Mouse (Mus musculus) erythroblast, embryonic 14.5 days (primary cell): Measurements from ENCODE around the gene Rce1. TPM values are rescaled to one million over a fixed set of nuclear protein-coding genes. Genes with fewer than 3 reads are reported as not detected.
A peak's percentile ranks its signal among the peaks of the same experiment; 100 is the strongest.

Experiments
- H3K27me3 ChIP-seq: 2 replicates; pipeline ENCODE4 v1.6.1; 2012; ENCODE audit warnings: inconsistent platforms; ENCODE audit not compliant: control insufficient read depth
- H3K36me3 ChIP-seq: 2 replicates; pipeline ENCODE4 v1.6.1; 2012; ENCODE audit warnings: mild to moderate bottlenecking, inconsistent platforms; ENCODE audit not compliant: control insufficient read depth
- H3K4me1 ChIP-seq: 2 replicates; pipeline ENCODE4 v1.6.1; 2012; ENCODE audit warnings: inconsistent platforms; ENCODE audit not compliant: control insufficient read depth
- H3K4me3 ChIP-seq: replicated peaks from 2 replicates; pipeline ENCODE3; 2012; ENCODE audit warnings: moderate library complexity, mild to moderate bottlenecking, inconsistent platforms
- H3K9me3 ChIP-seq: 2 replicates; pipeline ENCODE4 v1.6.1; 2012; ENCODE audit warnings: low read length, inconsistent platforms, mixed read lengths; ENCODE audit not compliant: control insufficient read depth
- GATA1 ChIP-seq: IDR thresholded peaks from 2 replicates; pipeline ENCODE4 v1.6.1; 2012; ENCODE audit warnings: low read length, inconsistent platforms, mixed read lengths
- TAL1 ChIP-seq: IDR thresholded peaks from 3 replicates; pipeline ENCODE4 v1.6.1; 2012; ENCODE audit warnings: low read length, inconsistent platforms, mixed read lengths
- polyA plus RNA-seq: library from polyadenylated mRNA; stranded (reverse); fragments of >175 nt; gene quantifications from 2 replicates; pipeline ENCODE4 v1.2.3, GENCODE M21; 2012

Gene Rce1
- polyA plus RNA-seq, 1 experiment, result 2.8 TPM

- Histone ChIP-seq H3K9me3 (no peaks in the 10 kb centered on the region), H3K36me3 (peaks cover 72% of the 10 kb centered on the region), H3K27me3 (peaks cover 41% of the 10 kb centered on the region), H3K4me1 (peaks cover 35% of the 10 kb centered on the region), H3K4me3 (peak within 1 kb of the TSS; percentile 67)
- TF ChIP-seq TAL1, result no peak
- no peak for TF ChIP-seq GATA1
These were observed 10.0 kb downstream of the Rce1 start, which contains the start of gene Lrfn4 for GRCm38 (mm10) chr19:4615151-4616093. Gene Lrfn4, minus strand, starts transcription at chr19:4615667.

DNA sequence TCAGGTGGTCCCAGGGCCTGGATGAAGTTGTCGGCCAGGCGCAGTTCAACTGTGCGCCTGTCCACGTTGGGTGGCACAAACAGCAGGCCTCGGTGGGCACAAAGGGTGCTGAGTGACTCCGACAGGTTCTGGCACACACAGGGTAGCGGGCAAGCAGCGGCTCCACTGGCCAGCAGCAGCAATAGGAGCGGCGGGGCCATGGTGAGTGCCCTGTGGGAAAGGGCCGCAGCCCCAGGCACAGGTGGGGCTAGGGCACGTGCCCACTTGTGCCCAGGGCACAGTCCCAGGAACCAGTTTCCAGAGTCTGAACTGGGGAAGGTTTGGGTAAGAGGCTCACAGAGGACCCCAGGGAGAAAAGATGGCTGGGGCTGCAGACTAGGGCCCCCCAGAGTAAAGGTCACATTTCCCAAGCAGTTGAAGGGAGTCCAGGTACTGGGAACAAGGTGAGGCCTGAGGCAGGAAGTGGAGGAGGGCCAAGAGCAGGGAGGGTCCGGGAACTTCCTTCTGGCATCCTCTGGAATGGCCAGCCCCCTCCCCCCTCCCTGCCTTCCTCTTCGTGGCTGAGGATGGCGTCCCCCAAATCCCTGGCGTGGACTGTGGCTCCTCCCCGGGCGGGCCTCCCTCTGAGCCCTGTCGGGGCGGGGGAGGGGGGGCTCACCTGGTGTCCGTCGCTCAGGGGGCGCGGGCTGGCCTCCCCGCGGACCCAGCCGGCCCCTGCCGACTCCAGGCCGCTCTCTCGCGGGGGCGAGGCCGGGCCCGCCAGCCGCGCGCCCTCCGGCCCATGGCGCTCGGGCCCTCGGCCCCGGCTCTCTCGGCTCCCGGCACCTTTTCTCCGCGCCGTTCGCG, 10.9 kb downstream of the Rce1 start:
- Histone ChIP-seq H3K9me3 (no peaks in the 10 kb centered on the region), H3K4me1 (peaks cover 35% of the 10 kb centered on the region), H3K36me3 (peaks cover 72% of the 10 kb centered on the region), H3K27me3 (peaks cover 41% of the 10 kb centered on the region), H3K4me3 (peak overlapping the region; percentile 67)
- no peak for TF ChIP-seq TAL1
- TF ChIP-seq GATA1, result no peak

DNA sequence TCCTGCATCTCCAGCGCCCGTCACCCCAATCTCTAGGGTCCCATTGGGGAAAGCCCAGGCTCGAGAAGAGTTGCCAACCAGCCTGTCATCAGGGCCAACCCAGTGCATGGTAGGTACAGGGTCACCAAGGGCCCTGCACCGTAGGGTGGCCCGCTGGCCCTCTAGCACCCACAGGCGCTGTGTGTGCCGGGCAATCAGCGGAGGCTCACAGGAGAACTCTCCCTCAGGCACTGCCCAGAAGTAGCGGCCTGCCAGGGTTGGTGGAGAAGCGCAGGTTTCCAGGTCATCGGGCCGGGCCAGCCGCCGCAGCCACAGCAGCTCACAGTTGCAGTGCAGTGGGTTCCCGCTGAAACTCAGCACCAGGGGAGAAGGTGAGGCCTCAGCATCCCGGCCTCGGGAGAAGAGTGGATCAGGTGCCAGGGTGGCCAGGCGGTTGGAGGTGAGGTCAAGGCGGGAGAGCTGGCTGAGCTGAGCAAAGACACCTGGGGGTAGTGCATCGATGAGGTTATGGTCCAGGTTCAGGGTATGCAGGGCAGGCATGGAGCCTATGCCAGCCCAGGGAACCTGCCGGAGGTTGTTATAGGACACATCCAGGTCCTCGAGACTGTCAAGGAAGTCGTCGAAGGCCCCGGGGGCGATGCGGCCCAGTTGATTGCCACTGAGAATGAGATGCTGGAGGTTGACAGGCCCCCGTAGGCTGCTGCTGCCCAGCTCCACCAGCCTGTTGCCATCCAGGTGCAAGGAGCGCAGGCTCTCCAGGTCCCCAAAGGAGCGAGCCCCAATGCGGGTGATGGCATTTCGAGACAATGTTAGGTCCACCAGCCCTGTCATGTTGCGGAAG, 11.8 kb downstream of the Rce1 start:
- Histone ChIP-seq H3K36me3 (peaks cover 70% of the 10 kb centered on the region), H3K9me3 (no peaks in the 10 kb centered on the region), H3K4me1 (peaks cover 35% of the 10 kb centered on the region), H3K27me3 (peaks cover 41% of the 10 kb centered on the region), H3K4me3 (no peak overlapping the region)
- no peak for TF ChIP-seq GATA1
- no peak for TF ChIP-seq TAL1

DNA sequence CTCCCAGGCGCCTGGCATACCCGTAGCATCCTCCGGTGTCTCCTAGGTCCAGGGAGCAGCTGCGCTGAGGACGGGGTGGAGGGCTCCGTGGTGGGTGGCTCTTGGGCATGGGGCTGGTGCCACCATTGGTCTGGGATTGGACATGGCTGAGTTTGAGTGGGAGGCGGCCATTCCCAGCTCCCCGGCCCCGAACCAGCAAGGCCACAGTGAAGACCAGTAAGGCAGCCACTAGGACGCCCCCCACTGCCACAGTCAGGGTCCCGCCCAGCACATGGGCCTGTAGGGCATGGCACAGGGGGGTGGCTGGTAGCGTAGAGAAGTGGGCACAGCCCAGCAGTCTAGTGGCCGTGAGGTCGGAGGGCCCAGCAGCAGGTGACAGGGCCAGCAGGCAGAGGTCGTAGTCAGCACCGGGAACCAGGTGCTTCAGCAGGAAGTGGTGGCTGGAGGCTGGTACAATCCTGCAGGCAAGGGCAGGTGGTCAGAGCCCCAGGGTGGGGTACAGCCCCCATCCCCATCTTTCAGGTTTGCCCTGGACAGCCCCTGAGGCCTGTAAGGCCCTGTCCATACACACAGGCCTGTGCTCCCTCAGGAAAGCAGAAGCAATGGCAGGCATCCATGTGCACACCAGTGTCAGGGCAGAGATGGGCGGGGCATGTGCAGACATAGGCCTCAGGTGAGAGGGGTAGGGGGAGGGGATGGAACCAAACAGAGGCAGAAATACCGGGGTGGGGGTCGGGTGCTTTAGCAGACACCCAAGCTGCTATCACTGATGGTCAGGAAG, 13.1 kb downstream of the Rce1 start:
- TF ChIP-seq TAL1 (no peak), GATA1 (no peak)
- H3K4me3 ChIP-seq, result no peak overlapping the region
- peaks cover 69% of the 10 kb centered on the region for H3K36me3 ChIP-seq
- peaks cover 33% of the 10 kb centered on the region for H3K4me1 ChIP-seq
- peaks cover 37% of the 10 kb centered on the region for H3K27me3 ChIP-seq
- H3K9me3 ChIP-seq, result no peaks in the 10 kb centered on the region

GRCm38 (mm10) chr19:4610109-4610508, 15.3 kb downstream of the Rce1 start:
- Histone ChIP-seq H3K36me3 (peaks cover 76% of the 10 kb centered on the region), H3K27me3 (peaks cover 15% of the 10 kb centered on the region), H3K4me1 (peaks cover 18% of the 10 kb centered on the region), H3K4me3 (no peak overlapping the region), H3K9me3 (no peaks in the 10 kb centered on the region)
- TF ChIP-seq GATA1, result no peak
- no peak for TF ChIP-seq TAL1

- Histone ChIP-seq H3K4me1 (peaks cover 23% of the 10 kb centered on the region), H3K27me3 (no peaks in the 10 kb centered on the region), H3K36me3 (peaks cover 78% of the 10 kb centered on the region), H3K9me3 (no peaks in the 10 kb centered on the region), H3K4me3 (no peak overlapping the region)
- no peak for TF ChIP-seq TAL1
- no peak for TF ChIP-seq GATA1
These were observed 16.9 kb downstream of the Rce1 start for GRCm38 (mm10) chr19:4608511-4608910.

DNA sequence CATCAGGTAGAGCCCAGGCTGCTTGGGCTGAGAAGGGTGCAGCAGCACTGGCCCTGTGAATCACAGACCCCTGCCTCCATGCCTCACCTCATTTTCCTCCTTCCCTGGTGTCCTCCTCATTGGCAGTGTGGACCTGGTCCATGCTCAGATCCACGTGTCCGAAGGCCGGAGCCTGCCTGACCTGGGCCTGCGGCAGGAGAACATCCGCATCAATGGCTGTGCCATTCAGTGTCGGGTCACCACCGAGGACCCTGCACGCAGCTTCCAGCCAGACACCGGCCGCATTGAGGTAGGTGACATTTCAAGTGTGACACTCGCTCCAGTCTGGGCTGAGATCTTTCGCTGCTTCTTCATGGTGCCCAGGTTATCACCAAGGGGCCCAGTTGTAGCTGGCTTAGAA, 18.0 kb downstream of the Rce1 start:
- no peak overlapping the region for H3K4me3 ChIP-seq
- H3K9me3 ChIP-seq, result no peaks in the 10 kb centered on the region
- H3K36me3 ChIP-seq, result peaks cover 79% of the 10 kb centered on the region
- peaks cover 28% of the 10 kb centered on the region for H3K4me1 ChIP-seq
- TF ChIP-seq TAL1 (no peak), GATA1 (no peak)
- no peaks in the 10 kb centered on the region for H3K27me3 ChIP-seq

DNA sequence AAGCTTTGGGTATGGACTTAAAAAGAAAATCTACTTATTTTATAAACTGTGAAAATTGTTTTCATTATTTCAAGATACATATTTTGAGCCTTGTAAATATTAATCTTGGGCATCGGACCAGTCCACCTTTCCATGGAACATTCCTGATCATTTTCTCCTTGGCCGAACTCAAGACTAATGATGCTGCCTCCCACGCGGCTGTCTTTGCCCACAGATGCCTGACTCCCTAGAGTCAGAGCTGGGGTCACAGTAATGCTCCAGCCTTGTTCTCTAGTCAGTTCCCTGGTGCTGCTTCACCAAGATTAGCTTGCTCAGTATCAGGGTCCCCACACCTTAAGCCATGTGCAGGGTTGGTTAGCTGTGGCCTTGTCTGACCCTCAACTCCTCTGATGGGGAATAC, 19.8 kb downstream of the Rce1 start:
- Histone ChIP-seq H3K27me3 (no peaks in the 10 kb centered on the region), H3K36me3 (peaks cover 75% of the 10 kb centered on the region), H3K4me3 (no peak overlapping the region), H3K4me1 (peaks cover 28% of the 10 kb centered on the region), H3K9me3 (no peaks in the 10 kb centered on the region)
- no peak for TF ChIP-seq TAL1
- no peak for TF ChIP-seq GATA1
